Mouse (Mus musculus) megakaryocyte, embryonic 14.5 days (primary cell): ENCODE measurements around the gene Orai1.

Experiments
- FLI1 ChIP-seq: IDR thresholded peaks from 2 replicates; pipeline ENCODE4 v1.6.1; 2012; ENCODE audit warnings: low read length, inconsistent platforms, mixed read lengths
- GATA1 ChIP-seq: IDR thresholded peaks from 3 replicates; pipeline ENCODE4 v1.6.1; 2012; ENCODE audit warnings: mixed read lengths, low read length, inconsistent platforms, borderline replicate concordance

DNA sequence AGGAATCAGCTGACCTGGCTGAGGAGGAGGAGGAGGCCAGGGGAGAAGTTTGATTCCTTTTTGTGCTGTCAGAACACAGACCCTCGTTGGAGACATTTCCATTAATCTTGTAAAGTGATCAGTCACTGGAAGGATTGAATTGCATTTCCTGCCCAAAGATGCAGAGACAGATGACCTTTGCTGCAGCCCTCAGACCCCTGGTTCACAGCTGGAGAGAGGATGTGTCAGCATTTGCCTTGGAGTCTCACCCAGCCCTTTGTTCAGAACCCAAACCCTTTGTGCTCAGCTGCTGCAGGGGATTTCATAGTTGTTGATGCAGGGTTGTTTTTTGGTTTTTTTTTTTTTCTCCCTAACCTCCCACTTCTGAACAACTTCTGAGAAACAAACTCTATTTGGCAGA, 20.0 kb upstream of the Orai1 start:
- no peak for TF ChIP-seq GATA1
- TF ChIP-seq FLI1: no peak
